Mouse (Mus musculus) testis, adult 2 months (tissue): ENCODE results near the gene Plbd2.
A peak's percentile ranks its signal among the peaks of the same experiment; 100 is the strongest.

Source experiments
- CTCF ChIP-seq: fragments of 200-500 bp; IDR thresholded peaks from 2 replicates; pipeline ENCODE4 v1.5.1; 2012; ENCODE audit warnings: low read depth, mild to moderate bottlenecking, inconsistent platforms, low read length, moderate library complexity; ENCODE audit not compliant: control insufficient read depth, insufficient read depth, insufficient replicate concordance
- POLR2A ChIP-seq: fragments of 200-500 bp; IDR thresholded peaks from 2 replicates; pipeline ENCODE4 v1.6.1; 2012; ENCODE audit warnings: low read depth, mild to moderate bottlenecking, inconsistent platforms, low read length, moderate library complexity; ENCODE audit not compliant: control insufficient read depth

GRCm38 (mm10) chr5:120505368-120505767, 1.9 kb upstream of the Plbd2 start:
- peak; percentile 91 for TF ChIP-seq CTCF
- TF ChIP-seq POLR2A: no peak
